Mouse (Mus musculus) liver, adult 2 months (tissue): ENCODE data around the gene Wdr45. TPM values are rescaled to one million over a fixed set of nuclear protein-coding genes. Genes with fewer than 3 reads are reported as not detected.
"Not testable (repeated sequence)": the region's sequence is repeated elsewhere in the genome, so short reads cannot be mapped to it uniquely, and the experiment has no call there.

ENCODE experiments used
- DNase-seq: peaks from one replicate; pipeline ENCODE4 v3.0.0-alpha.2; 2011; ENCODE audit warnings: low read depth, low spot score; ENCODE audit errors: extremely low read depth
- H3K27ac ChIP-seq: fragments of 200-500 bp; replicated peaks from 2 replicates; pipeline ENCODE4 v1.5.1; 2012; ENCODE audit warnings: low read depth, mild to moderate bottlenecking, control low read depth, inconsistent platforms, low read length; ENCODE audit not compliant: insufficient read depth
- H3K27me3 ChIP-seq: fragments of 200-500 bp; 2 replicates; pipeline ENCODE4 v1.6.1; 2012; ENCODE audit warnings: mild to moderate bottlenecking, moderate library complexity, low read length, inconsistent platforms; ENCODE audit not compliant: control insufficient read depth, insufficient read depth
- H3K36me3 ChIP-seq: fragments of 200-500 bp; 2 replicates; pipeline ENCODE4 v1.6.1; 2012; ENCODE audit warnings: low read length, inconsistent platforms; ENCODE audit not compliant: control insufficient read depth, insufficient read depth
- H3K4me1 ChIP-seq: fragments of 200-500 bp; 2 replicates; pipeline ENCODE4 v1.6.1; 2011; ENCODE audit warnings: low read length; ENCODE audit not compliant: control insufficient read depth, insufficient read depth
- H3K4me3 ChIP-seq: fragments of 200-500 bp; 2 replicates; pipeline ENCODE4 v1.5.1; 2011; ENCODE audit warnings: low read depth, mild to moderate bottlenecking, control low read depth, low read length, moderate library complexity; ENCODE audit not compliant: insufficient read depth
- H3K79me2 ChIP-seq: fragments of 200-500 bp; 2 replicates; pipeline ENCODE4 v1.6.1; 2012; ENCODE audit warnings: inconsistent platforms, mild to moderate bottlenecking, low read length, moderate library complexity; ENCODE audit not compliant: control insufficient read depth, insufficient read depth
- H3K9ac ChIP-seq: fragments of 200-500 bp; 2 replicates; pipeline ENCODE4 v1.6.1; 2012; ENCODE audit warnings: low read depth, mild to moderate bottlenecking, control low read depth, inconsistent platforms, low read length
- CTCF ChIP-seq: fragments of 200-500 bp; IDR thresholded peaks from 2 replicates; pipeline ENCODE4 v1.5.1; 2011; ENCODE audit warnings: low read depth, low read length, control low read depth
- POLR2A ChIP-seq: fragments of 200-500 bp; IDR thresholded peaks from 2 replicates; pipeline ENCODE4 v1.6.1; 2011; ENCODE audit warnings: low read length, control low read depth; ENCODE audit not compliant: insufficient read depth; ENCODE audit errors: extremely low read depth
- WGBS: fragments of 180-500 bp; shearing (Covaris S2); methylation state at CpG from one replicate; pipeline ENCODE4 v1.1.7; 2018; 5-methylcytosine and 5-hydroxymethylcytosine counted together
- polyA plus RNA-seq: library from polyadenylated mRNA; depleted of rRNA; stranded (reverse); fragments of >200 nt; gene quantifications from 2 replicates; pipeline ENCODE4 v1.2.3, GENCODE M21; 2012
- total RNA-seq: library from RNA; depleted of rRNA; stranded (reverse); fragments of >200 nt; gene quantifications from 2 replicates; pipeline ENCODE4 v1.2.3, GENCODE M21; 2014

Gene Wdr45
- total and polyA plus RNA-seq, 2 experiments: 33.4 to 48.3 TPM

- TF ChIP-seq CTCF (no peak), POLR2A (no peak)
- no peak for DNase-seq
- H3K27ac ChIP-seq: no peak overlapping the region
- H3K4me3 ChIP-seq: no peak overlapping the region
- WGBS: 40% methylated on average over 1 of the region's 1 CpGs
- no peaks in the 10 kb centered on the region for H3K36me3 ChIP-seq
- H3K4me1 ChIP-seq: no peaks in the 10 kb centered on the region
- no peak overlapping the region for H3K9ac ChIP-seq
- H3K79me2 ChIP-seq: no peaks in the 10 kb centered on the region
- no peaks in the 10 kb centered on the region for H3K27me3 ChIP-seq
These were observed 30.8 kb downstream of the Wdr45 start for GRCm38 (mm10) chrX:7744940-7745339.

DNA sequence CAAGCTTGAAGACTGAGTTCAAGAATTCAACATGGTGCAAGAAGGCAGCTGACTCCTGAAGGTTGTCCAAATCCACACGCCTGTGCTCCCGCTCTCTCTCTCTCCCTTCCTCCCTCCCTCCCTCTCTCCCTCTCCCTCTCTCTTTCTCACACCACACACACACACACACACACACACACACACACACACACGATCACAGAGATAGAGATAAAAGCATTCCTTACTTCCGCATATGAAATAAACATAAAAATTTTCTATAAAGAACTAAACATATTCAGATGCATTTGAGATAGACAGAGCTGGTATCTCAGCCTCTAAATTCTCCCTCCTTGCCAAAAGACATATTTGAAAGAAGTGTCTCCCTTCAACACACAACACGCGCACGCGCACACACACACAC, 31.3 kb downstream of the Wdr45 start:
- no peaks in the 10 kb centered on the region for H3K36me3 ChIP-seq
- H3K9ac ChIP-seq: no peak overlapping the region
- no peaks in the 10 kb centered on the region for H3K4me1 ChIP-seq
- no peak for TF ChIP-seq POLR2A
- no peak for TF ChIP-seq CTCF
- no peaks in the 10 kb centered on the region for H3K27me3 ChIP-seq
- no peak overlapping the region for H3K4me3 ChIP-seq
- DNase-seq: no peak
- H3K79me2 ChIP-seq: no peaks in the 10 kb centered on the region
- H3K27ac ChIP-seq: no peak overlapping the region
- 89% methylated on average over 8 of the region's 8 CpGs for WGBS

- H3K36me3 ChIP-seq: no peaks in the 10 kb centered on the region
- H3K9ac ChIP-seq: peak within 1 kb of the TSS; percentile 74
- H3K4me3 ChIP-seq: peak within 1 kb of the TSS; percentile 93
- TF ChIP-seq POLR2A (no peak), CTCF (no peak)
- no peaks in the 10 kb centered on the region for H3K27me3 ChIP-seq
- H3K4me1 ChIP-seq: no peaks in the 10 kb centered on the region
- H3K79me2 ChIP-seq: no peaks in the 10 kb centered on the region
- no peak within 1 kb of the TSS for H3K27ac ChIP-seq
- peak; percentile 52 for DNase-seq
- under 1% methylated on average over 41 of the region's 56 CpGs for WGBS
These were observed 36.4 kb downstream of the Wdr45 start, which contains the start of gene Ccdc120 for GRCm38 (mm10) chrX:7750432-7751116. Gene Ccdc120 (minus strand): TSS chrX:7750905.

DNA sequence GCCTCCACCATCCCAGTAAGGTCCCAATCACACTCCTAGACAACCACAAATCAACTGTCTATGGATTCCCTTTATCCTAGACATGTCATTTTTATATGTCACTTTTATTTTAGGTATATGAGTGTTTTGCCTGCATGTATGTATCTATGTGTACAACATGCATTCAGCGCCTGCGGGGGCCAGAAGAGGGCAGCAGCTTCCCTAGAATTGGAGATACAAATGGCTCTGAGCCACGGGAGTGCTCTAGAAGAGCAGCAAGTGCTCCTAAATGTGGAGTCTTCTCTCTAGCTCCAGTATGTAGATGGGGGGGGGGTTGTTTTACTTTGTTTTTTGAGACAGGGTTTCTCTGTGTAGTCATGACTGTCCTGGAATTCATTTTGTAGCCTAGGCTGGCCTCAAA, 39.5 kb downstream of the Wdr45 start:
- DNase-seq: not testable (repeated sequence)

DNA sequence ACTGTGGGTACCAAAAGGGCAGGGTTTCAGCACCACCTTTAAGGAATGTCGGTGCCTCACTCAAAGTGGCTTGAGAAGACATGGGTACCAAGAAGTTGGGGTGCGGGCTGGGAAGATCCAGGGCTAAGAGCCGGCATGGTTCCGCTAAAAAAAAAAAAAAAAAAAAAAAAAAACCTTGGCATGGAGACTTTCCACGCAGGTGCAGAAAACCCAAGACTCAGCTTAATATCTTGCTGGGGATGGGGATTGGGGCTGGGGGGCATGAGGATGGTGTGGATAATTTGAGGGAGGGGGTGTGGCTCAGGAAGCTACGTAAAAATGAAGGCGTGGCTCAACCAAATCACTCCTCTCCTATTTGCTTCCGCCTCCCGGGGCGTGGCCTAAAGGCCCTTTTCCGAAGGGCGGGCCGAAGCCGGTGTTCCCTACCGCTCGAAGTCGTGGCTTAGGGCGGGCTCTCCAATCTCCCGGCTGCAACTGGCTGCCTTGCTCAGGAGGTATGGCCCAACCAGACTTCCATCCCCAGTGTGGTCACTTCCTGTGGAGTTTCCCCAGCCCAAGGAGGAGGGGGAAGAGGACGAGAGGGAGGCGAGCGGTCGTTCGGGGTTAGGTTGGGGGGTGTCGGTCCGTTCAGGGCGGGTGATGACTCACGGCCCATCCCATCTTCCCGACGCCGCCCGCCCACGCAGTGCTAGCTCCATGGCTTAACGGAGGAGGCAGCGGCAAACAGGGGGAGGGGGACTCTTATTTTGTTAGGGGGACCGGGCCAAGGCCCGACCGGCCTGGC, 48.2 kb downstream of the Wdr45 start, which contains the start of gene Tfe3:
Gene Tfe3 (plus strand): TSS at position 424 of the 784 bp plus-strand sequence.
- Histone ChIP-seq H3K27me3 (no peaks in the 10 kb centered on the region), H3K9ac (peak within 1 kb of the TSS; percentile 88), H3K79me2 (no peaks in the 10 kb centered on the region; the same call in 1 of the 2 replicates), H3K27ac (peak within 1 kb of the TSS; percentile 82), H3K4me3 (peak within 1 kb of the TSS; percentile 76), H3K36me3 (peaks cover 7% of the 10 kb centered on the region), H3K4me1 (peaks cover 13% of the 10 kb centered on the region)
- peak; percentile 93 for DNase-seq
- TF ChIP-seq CTCF (no peak), POLR2A (peak; percentile 68)
- WGBS: under 1% methylated on average over 35 of the region's 38 CpGs

More for the DNA sequence above, 39.5 kb downstream of the Wdr45 start:
- H3K79me2 ChIP-seq, H3K36me3 ChIP-seq, H3K4me3 ChIP-seq, H3K27ac ChIP-seq, H3K4me1 ChIP-seq, H3K9ac ChIP-seq, H3K27me3 ChIP-seq: not testable (repeated sequence)
- 8% methylated on average over 3 of the region's 3 CpGs for WGBS

GRCm38 (mm10) chrX:7762921-7763197, 48.7 kb downstream of the Wdr45 start:
- Histone ChIP-seq H3K36me3 (peaks cover 7% of the 10 kb centered on the region), H3K79me2 (no peaks in the 10 kb centered on the region; the same call in 1 of the 2 replicates), H3K27ac (peak overlapping the region; percentile 82), H3K9ac (peak overlapping the region; percentile 88), H3K4me1 (peaks cover 13% of the 10 kb centered on the region), H3K4me3 (peak overlapping the region; percentile 76), H3K27me3 (no peaks in the 10 kb centered on the region)
- DNase-seq: no peak
- 0% methylated on average over 18 of the region's 21 CpGs for whole genome bisulfite sequencing
- TF ChIP-seq CTCF (no peak), POLR2A (no peak)
